Mouse (Mus musculus) spleen, adult 2 months (tissue): ENCODE data around the gene Gdpd5.

Experiments
- CTCF ChIP-seq: fragments of 200-500 bp; IDR thresholded peaks from 2 replicates; pipeline ENCODE4 v1.5.1; 2011; ENCODE audit warnings: mild to moderate bottlenecking, inconsistent platforms; ENCODE audit not compliant: insufficient read depth, insufficient read length, insufficient replicate concordance; ENCODE audit errors: extremely low read depth
- POLR2A ChIP-seq: fragments of 200-500 bp; IDR thresholded peaks from 2 replicates; pipeline ENCODE4 v1.6.1; 2011; ENCODE audit warnings: low read depth, low read length, inconsistent platforms

GRCm38 (mm10) chr7:99427031-99427430 is 45.8 kb downstream of the Gdpd5 start:
- no peak for TF ChIP-seq CTCF
- TF ChIP-seq POLR2A = no peak
